ENCODE assay signal across 8 mouse cellular contexts in the genomic region with DNA sequence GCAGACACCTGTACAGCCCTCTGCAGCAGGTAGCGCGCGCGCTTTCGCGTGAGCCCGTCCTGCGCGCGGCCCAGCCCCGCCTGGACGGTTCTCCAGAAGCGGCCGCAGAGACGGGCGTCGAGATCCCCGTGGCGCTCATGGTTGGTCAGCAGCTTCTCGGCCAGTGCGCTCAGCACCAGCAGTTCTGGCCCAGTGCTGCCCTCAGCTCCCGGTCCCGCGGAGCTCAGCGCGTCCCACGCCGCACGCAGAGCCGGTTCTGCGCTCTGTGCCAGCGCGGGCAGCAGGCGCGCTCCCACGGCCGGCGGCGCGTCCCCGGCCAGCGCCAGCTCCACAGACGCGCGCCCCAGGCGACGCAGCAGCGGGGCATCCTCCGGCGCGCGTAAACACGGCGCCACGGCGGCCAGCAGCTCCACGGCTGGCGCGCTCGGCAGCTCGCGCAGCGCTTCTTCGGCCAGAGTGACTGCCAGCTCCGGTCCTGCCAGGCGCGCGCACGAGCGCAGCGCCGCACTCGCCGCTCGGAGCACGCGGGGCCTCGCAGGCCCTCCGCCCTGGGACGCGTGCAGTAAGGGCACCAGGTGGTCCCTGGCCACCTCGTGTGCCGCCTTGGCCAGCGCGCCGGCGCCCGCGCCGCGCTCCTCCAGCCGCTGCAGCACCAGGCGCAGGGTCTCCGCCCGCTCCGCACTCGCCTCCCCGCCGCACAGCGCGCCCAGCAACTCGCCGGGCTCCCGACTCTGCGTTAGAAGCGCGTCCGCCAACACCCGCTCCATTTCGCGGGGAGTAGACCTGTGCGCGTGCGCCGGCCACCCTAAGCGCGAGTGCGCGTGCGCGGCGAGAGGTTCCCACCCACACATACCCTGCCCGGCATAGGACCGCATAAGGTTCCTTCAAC. TPM values are rescaled to one million over a fixed set of nuclear protein-coding genes. Genes with fewer than 3 reads are reported as not detected.
DNase-seq lines count a peak whose midpoint lies in the region; ATAC-seq lines count a peak whose summit lies in the region.

A gene (minus strand): TSS at position 767 of the 889 bp plus-strand sequence.

- WGBS in hindbrain, embryonic 15.5 days, result under 1% methylated on average over 124 of the region's 124 CpGs

- H3K27me3 ChIP-seq in hindbrain, embryonic 15.5 days, result peaks cover 6% of the 10 kb centered on the region; the same call in 1 of the 2 replicates

- peak within 1 kb of the TSS; percentile 81 for H3K4me3 ChIP-seq in hindbrain, embryonic 15.5 days

- H3K27ac ChIP-seq in hindbrain, embryonic 15.5 days (replicated peaks), result peak within 1 kb of the TSS; percentile 91

- peaks cover 18% of the 10 kb centered on the region for H3K4me1 ChIP-seq in hindbrain, embryonic 15.5 days (replicated peaks)

- ATAC-seq in hindbrain, embryonic 15.5 days (ENCODE audit: low FRiP score, low read depth), result peak; percentile 92

- DNase-seq in T-cell, adult 2 months (ENCODE audit: low spot score), result peak; percentile 91
- DNase-seq in cerebellum, postnatal 36 days, result peak; percentile 95
- DNase-seq in gastrocnemius, adult 18-20 months (ENCODE audit: low spot score), result peak; percentile 92
- peak; percentile 90 to 93 for DNase-seq in layer of hippocampus, postnatal 36 days
- peak; percentile 92 for DNase-seq in lung, postnatal 25 days (ENCODE audit: low spot score)
- DNase-seq in retina, adult 2 months (ENCODE audit: low read depth, low spot score), result peak; percentile 75
- peak; percentile 95 for DNase-seq in thymus, postnatal 25 days

- H3K9me3 ChIP-seq in hindbrain, embryonic 15.5 days, result no peaks in the 10 kb centered on the region

- peak within 1 kb of the TSS; percentile 77 for H3K9ac ChIP-seq in hindbrain, embryonic 15.5 days

- no peaks in the 10 kb centered on the region for H3K36me3 ChIP-seq in hindbrain, embryonic 15.5 days

- H3K4me2 ChIP-seq in hindbrain, embryonic 15.5 days, result peak within 1 kb of the TSS; percentile 75

RNA-seq across cellular contexts. Expression of the gene that starts here (rescaled TPM):
- total RNA-seq in gastrocnemius, adult 18-20 months (2021), result 1 to 10 TPM; 4.3 to 5.5 TPM
- polyA plus RNA-seq in hindbrain, embryonic 15.5 days (2015; fragmentation: Nextera tagmentation; extraction: Ambion mirVana), result 1.8 TPM in 2 replicates
- 1 to 10 TPM; 4.4 to 4.6 TPM for total RNA-seq in layer of hippocampus, postnatal 36 days (2021)

Comparison
In these comparisons a context has a peak if more than half of its experiments do, and no peak if none do; other contexts are left out.
1. Peak in every context shown above with its lines: DNase-seq, ATAC-seq, H3K4me3 ChIP-seq and H3K27ac ChIP-seq.